Mouse (Mus musculus): Measurements from ENCODE around the gene Rere. TPM values are rescaled to one million over a fixed set of nuclear protein-coding genes. Genes with fewer than 3 reads are reported as not detected.

Gene Rere
- polyA plus RNA-seq, 2 experiments: 28.5 to 43.3 TPM

DNA sequence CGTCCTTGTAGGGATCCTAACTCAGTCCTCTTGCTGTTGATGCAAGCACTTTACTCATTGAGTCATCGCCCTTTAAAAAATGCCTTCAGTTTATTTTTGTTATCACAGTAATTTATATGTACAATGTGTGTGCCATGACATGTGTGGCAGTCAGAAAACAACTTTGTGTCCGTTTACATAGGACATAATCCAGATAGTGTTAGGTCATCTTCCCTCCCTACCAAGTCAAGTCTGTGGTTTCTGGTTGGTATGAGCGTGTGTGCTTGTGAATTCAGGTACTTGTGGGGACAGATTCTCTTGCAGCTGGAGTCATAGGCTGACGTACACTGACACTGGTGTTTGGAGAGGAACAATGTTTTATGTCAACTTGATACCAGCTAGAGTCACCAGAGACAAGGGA lies 74.4 kb downstream of the Rere start:
- H3K4me3 ChIP-seq (replicated peaks; ENCODE audit: low read length): no peak overlapping the region
- DNase-seq (ENCODE audit: low spot score) (no peak), ATAC-seq (ENCODE audit: low FRiP score, low read depth) (no peak)
- H3K9ac ChIP-seq (ENCODE audit: low read depth, low read length, severe bottlenecking): no peak overlapping the region
- no peaks in the 10 kb centered on the region for H3K36me3 ChIP-seq (ENCODE audit: control insufficient read depth, insufficient read depth, low read length)
- no peaks in the 10 kb centered on the region for H3K4me1 ChIP-seq (ENCODE audit: control insufficient read depth, insufficient read depth, low read length)
- WGBS: 85% methylated on average over 5 of the region's 5 CpGs
- H3K4me2 ChIP-seq (replicated peaks; ENCODE audit: low read depth, low read length, severe bottlenecking): no peak overlapping the region
- H3K27ac ChIP-seq (replicated peaks; ENCODE audit: low read depth, low read length): no peak overlapping the region
- H3K27me3 ChIP-seq (ENCODE audit: control insufficient read depth, insufficient read depth, low read length): no peaks in the 10 kb centered on the region
- TF ChIP-seq POLR2A (IDR thresholded peaks at IDR 0.05; ENCODE audit: borderline replicate concordance, extremely low read depth, insufficient read depth, insufficient read length): no peak
- H3K9me3 ChIP-seq (ENCODE audit: control insufficient read depth, low read length): no peaks in the 10 kb centered on the region

DNA sequence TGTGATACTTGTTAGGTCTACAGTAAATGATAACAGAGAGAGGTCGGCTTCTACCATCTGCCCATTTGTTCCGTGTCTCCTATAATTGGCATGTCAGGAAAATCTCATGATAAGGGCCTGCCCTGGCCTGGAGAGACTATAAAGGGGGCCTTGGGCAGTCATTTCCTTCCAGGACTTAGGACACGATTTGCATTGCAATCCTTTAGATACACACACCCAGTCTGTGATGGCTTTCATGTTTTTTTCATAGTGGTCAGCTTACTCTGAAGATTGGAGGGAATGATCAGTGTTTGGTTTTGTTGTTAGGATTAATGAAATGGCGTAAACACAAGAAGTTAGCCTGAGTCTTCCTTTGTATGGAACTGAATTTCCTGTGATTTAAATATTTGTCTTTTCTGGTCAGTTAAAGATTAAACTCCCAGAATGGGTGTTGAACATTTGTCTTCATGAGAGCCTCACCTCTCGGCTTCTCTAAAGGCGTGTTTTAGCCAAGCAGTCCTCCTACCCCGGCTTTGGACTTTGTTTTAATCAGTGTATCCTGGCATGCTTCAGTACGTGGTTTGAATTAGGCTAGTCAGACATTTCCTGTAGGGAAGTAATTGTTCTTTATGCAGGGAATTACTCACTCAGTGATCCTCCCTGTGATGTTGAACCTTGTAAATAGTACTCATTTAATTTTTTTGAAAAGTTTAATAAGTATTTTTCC lies 80.7 kb downstream of the Rere start:
- H3K4me1 ChIP-seq (ENCODE audit: control insufficient read depth, insufficient read depth, low read length): peaks cover 9% of the 10 kb centered on the region
- WGBS: 20% methylated on average over 8 of the region's 8 CpGs
- no peak for TF ChIP-seq POLR2A (IDR thresholded peaks at IDR 0.05; ENCODE audit: borderline replicate concordance, extremely low read depth, insufficient read depth, insufficient read length)
- no peaks in the 10 kb centered on the region for H3K36me3 ChIP-seq (ENCODE audit: control insufficient read depth, insufficient read depth, low read length)
- H3K4me3 ChIP-seq (replicated peaks; ENCODE audit: low read length): no peak overlapping the region
- no peak overlapping the region for H3K27ac ChIP-seq (replicated peaks; ENCODE audit: low read depth, low read length)
- no peaks in the 10 kb centered on the region for H3K27me3 ChIP-seq (ENCODE audit: control insufficient read depth, insufficient read depth, low read length)
- ATAC-seq (ENCODE audit: low FRiP score, low read depth) (no peak), DNase-seq (ENCODE audit: low spot score) (no peak)
- H3K4me2 ChIP-seq (replicated peaks; ENCODE audit: low read depth, low read length, severe bottlenecking): no peak overlapping the region
- no peaks in the 10 kb centered on the region for H3K9me3 ChIP-seq (ENCODE audit: control insufficient read depth, low read length)
- H3K9ac ChIP-seq (ENCODE audit: low read depth, low read length, severe bottlenecking): no peak overlapping the region

DNA sequence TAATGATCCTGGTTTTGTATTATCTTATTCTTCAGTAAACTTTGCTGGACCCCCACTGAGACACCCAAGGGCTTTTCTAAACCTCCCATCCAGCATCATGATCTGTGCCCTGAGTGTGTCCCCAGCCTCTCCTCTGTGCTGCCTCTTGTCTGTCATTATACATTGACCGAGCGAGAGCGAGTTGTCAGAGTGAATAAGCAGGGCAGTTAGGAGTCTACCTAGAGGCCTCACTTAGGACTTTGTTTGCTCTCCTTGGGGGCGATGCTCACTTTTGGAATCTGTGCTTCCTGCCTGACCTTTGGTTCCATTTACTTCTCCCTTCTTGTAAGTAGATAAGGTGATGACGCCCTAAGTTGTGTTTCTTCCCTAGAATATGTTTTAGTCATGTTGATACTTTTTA lies 81.4 kb downstream of the Rere start:
- Histone ChIP-seq H3K9me3 (ENCODE audit: control insufficient read depth, low read length) (no peaks in the 10 kb centered on the region), H3K4me3 (replicated peaks; ENCODE audit: low read length) (no peak overlapping the region), H3K27me3 (ENCODE audit: control insufficient read depth, insufficient read depth, low read length) (no peaks in the 10 kb centered on the region), H3K4me1 (ENCODE audit: control insufficient read depth, insufficient read depth, low read length) (peaks cover 9% of the 10 kb centered on the region), H3K9ac (ENCODE audit: low read depth, low read length, severe bottlenecking) (no peak overlapping the region), H3K36me3 (ENCODE audit: control insufficient read depth, insufficient read depth, low read length) (no peaks in the 10 kb centered on the region), H3K4me2 (replicated peaks; ENCODE audit: low read depth, low read length, severe bottlenecking) (no peak overlapping the region), H3K27ac (replicated peaks; ENCODE audit: low read depth, low read length) (no peak overlapping the region)
- DNase-seq (ENCODE audit: low spot score) (no peak), ATAC-seq (ENCODE audit: low FRiP score, low read depth) (no peak)
- WGBS: 36% methylated on average over 5 of the region's 5 CpGs
- no peak for TF ChIP-seq POLR2A (IDR thresholded peaks at IDR 0.05; ENCODE audit: borderline replicate concordance, extremely low read depth, insufficient read depth, insufficient read length)

DNA sequence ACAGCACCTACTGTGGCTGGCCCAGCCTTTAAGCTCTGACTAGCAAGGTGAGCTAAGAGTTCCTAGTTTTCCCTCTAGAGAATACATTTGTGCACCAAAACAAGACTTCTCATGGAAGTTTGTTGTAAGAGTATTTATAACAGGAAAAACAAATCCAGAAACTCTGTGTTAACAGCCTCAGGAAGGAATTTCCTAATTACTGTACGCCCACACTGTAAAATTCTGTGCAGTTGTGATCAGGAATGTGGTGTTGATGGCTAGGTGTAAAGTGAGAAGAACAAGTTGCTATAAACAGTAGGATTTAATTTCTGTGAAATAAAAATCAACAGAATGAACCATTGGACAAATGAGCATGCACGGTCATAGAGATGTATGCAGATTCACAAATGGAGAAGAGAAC lies 83.3 kb downstream of the Rere start:
- DNase-seq (ENCODE audit: low spot score) (no peak), ATAC-seq (ENCODE audit: low FRiP score, low read depth) (no peak)
- WGBS: 49% methylated on average over 2 of the region's 2 CpGs
- Histone ChIP-seq H3K4me3 (replicated peaks; ENCODE audit: low read length) (no peak overlapping the region), H3K27ac (replicated peaks; ENCODE audit: low read depth, low read length) (no peak overlapping the region), H3K4me2 (replicated peaks; ENCODE audit: low read depth, low read length, severe bottlenecking) (no peak overlapping the region), H3K4me1 (ENCODE audit: control insufficient read depth, insufficient read depth, low read length) (peaks cover 23% of the 10 kb centered on the region), H3K36me3 (ENCODE audit: control insufficient read depth, insufficient read depth, low read length) (no peaks in the 10 kb centered on the region), H3K9me3 (ENCODE audit: control insufficient read depth, low read length) (no peaks in the 10 kb centered on the region), H3K9ac (ENCODE audit: low read depth, low read length, severe bottlenecking) (no peak overlapping the region), H3K27me3 (ENCODE audit: control insufficient read depth, insufficient read depth, low read length) (no peaks in the 10 kb centered on the region)
- TF ChIP-seq POLR2A (IDR thresholded peaks at IDR 0.05; ENCODE audit: borderline replicate concordance, extremely low read depth, insufficient read depth, insufficient read length): no peak

DNA sequence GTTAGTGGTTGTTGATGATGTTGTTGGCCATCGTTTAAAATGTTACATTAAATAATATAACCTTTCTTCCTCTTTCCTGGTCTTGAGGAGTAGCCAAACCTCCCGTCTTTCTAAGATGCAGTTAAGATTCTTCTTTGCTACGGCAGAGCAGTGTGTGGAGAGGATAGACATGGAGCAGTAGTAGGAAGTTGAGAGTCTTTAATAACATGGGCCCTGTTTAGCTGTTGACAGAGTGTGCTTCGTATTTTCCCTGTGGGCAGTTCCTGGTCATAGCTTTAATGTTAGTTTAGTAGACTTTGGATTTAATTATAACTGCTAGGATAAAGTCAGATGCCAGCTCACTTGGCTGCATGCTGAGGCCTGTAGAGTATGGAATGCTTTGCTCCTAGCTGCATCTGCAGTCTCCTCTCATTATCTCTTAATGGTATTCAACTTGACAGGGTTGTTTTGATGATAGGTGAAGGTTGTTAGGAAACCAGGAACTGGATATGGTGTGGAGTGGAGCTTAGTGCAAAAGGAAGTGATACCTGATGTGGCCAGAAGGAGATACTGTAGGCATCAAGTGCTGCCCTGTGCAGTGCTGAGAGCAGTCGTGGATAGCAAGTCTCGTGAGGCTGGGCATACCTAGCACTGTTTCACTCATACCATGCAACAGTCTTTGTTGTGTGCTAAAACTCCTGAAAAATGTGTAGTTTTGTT lies 85.2 kb downstream of the Rere start:
- Histone ChIP-seq H3K9ac (ENCODE audit: low read depth, low read length, severe bottlenecking) (no peak overlapping the region), H3K36me3 (ENCODE audit: control insufficient read depth, insufficient read depth, low read length) (no peaks in the 10 kb centered on the region), H3K27me3 (ENCODE audit: control insufficient read depth, insufficient read depth, low read length) (no peaks in the 10 kb centered on the region), H3K4me3 (replicated peaks; ENCODE audit: low read length) (no peak overlapping the region), H3K4me1 (ENCODE audit: control insufficient read depth, insufficient read depth, low read length) (peaks cover 35% of the 10 kb centered on the region), H3K4me2 (replicated peaks; ENCODE audit: low read depth, low read length, severe bottlenecking) (no peak overlapping the region), H3K27ac (replicated peaks; ENCODE audit: low read depth, low read length) (no peak overlapping the region), H3K9me3 (ENCODE audit: control insufficient read depth, low read length) (no peaks in the 10 kb centered on the region)
- WGBS: 43% methylated on average over 6 of the region's 6 CpGs
- peak; percentile 12; the same call in 1 of the 2 replicates for ATAC-seq (ENCODE audit: low FRiP score, low read depth)
- TF ChIP-seq POLR2A (IDR thresholded peaks at IDR 0.05; ENCODE audit: borderline replicate concordance, extremely low read depth, insufficient read depth, insufficient read length): no peak
- no peak for DNase-seq (ENCODE audit: low spot score)
